ENCODE assay signal across 14 mouse cellular contexts in genomic region chr4:114652400-114652799, GRCm38 (mm10).
DNase-seq lines count a peak whose midpoint lies in the region; ATAC-seq lines count a peak whose summit lies in the region.
"Had no signal": no experiment of that assay in that cellular context is flagged by ENCODE, and none has a peak within 500 bp of the region (broad histone marks: within the 10 kb centered on the region; RNA-seq: fewer than 3 reads in every experiment).

No protein-coding gene starts in this region.

- H3K36me3 ChIP-seq in limb, embryonic 10.5 days: no peaks in the 10 kb centered on the region
- H3K36me3 ChIP-seq: embryonic facial prominence, embryonic 12.5 days; limb, embryonic 15.5 days had no signal

- peaks cover 68% of the 10 kb centered on the region for H3K27me3 ChIP-seq in limb, embryonic 10.5 days (ENCODE audit: low read depth, poor library complexity, severe bottlenecking)

- H3K9me3 ChIP-seq in limb, embryonic 10.5 days (replicated peaks): no peaks in the 10 kb centered on the region
- H3K9me3 ChIP-seq: embryonic facial prominence, embryonic 12.5 days; limb, embryonic 15.5 days had no signal

- WGBS in limb, embryonic 10.5 days: 88% methylated on average over 4 of the region's 4 CpGs

- peaks cover 26% of the 10 kb centered on the region for H3K4me1 ChIP-seq in limb, embryonic 10.5 days

- DNase-seq in thymus, postnatal 0 days (ENCODE audit: low spot score): peak; percentile 52
- DNase-seq in thymus, postnatal 4 days: no peak
- DNase-seq in MEL-GATA-1-ER (ENCODE audit: extremely low read depth, low read depth): peak; percentile 83
- peak; percentile 30 for DNase-seq in thymus, postnatal 25 days
- DNase-seq in heart, adult 8-10 months (ENCODE audit: low spot score): no peak
- DNase-seq in right cerebral cortex, postnatal 36 days (ENCODE audit: low spot score in 2 of 2): no peak
- DNase-seq in limb, embryonic 10.5 days (ENCODE audit: low spot score): no peak
- DNase-seq: heart, postnatal 10 days; kidney, postnatal 4 days; lung, postnatal 10 days had no signal

- ATAC-seq in megakaryocyte, adult 5-6 weeks (ENCODE audit: poor library complexity, severe bottlenecking): peak; percentile 89

- H3K4me3 ChIP-seq in limb, embryonic 10.5 days: no peak overlapping the region
- H3K4me3 ChIP-seq: embryonic facial prominence, embryonic 12.5 days; limb, embryonic 15.5 days; myocyte had no signal

- no peak overlapping the region for H3K27ac ChIP-seq in limb, embryonic 10.5 days
- H3K27ac ChIP-seq: embryonic facial prominence, embryonic 12.5 days; limb, embryonic 15.5 days had no signal

Comparison
In these comparisons a context has a peak if more than half of its experiments do, and no peak if none do; other contexts are left out.
1. DNase-seq: peak in thymus, postnatal 0 days (single experiment), MEL-GATA-1-ER (single experiment) and thymus, postnatal 25 days (single experiment); none in thymus, postnatal 4 days (single experiment), heart, adult 8-10 months (single experiment), right cerebral cortex, postnatal 36 days (0 of 2) and limb, embryonic 10.5 days (single experiment).